Mouse (Mus musculus): ENCODE measurements around the gene Tbc1d1. TPM values are rescaled to one million over a fixed set of nuclear protein-coding genes. Genes with fewer than 3 reads are reported as not detected.
A peak's percentile ranks its signal among the peaks of the same experiment; 100 is the strongest.

Gene Tbc1d1
- polyA plus RNA-seq, 1 experiment from 2014 or later = 59.4 TPM

GRCm38 (mm10) chr5:64375851-64376250, 219.7 kb downstream of the Tbc1d1 start:
- no peak for ATAC-seq
- Histone ChIP-seq H3K36me3 (ENCODE audit: control insufficient read depth, insufficient read depth) (no peaks in the 10 kb centered on the region), H3K4me1 (replicated peaks; ENCODE audit: control insufficient read depth, insufficient read depth, low read length) (peaks cover 9% of the 10 kb centered on the region; the same call in 1 of the 2 replicates), H3K9ac (ENCODE audit: low read depth, low read length) (no peak overlapping the region), H3K4me3 (ENCODE audit: low read depth, low read length) (no peak overlapping the region), H3K9me3 (ENCODE audit: control insufficient read depth) (no peaks in the 10 kb centered on the region), H3K27me3 (replicated peaks; ENCODE audit: control insufficient read depth, insufficient read depth, low read length) (no peaks in the 10 kb centered on the region), H3K27ac (ENCODE audit: low read depth, low read length) (no peak overlapping the region), H3K4me2 (replicated peaks; ENCODE audit: low read depth) (no peak overlapping the region)
- WGBS = 58% methylated on average over 3 of the region's 3 CpGs
- no peak for TF ChIP-seq CTCF (IDR thresholded peaks at IDR 0.05; ENCODE audit: low read depth)

GRCm38 (mm10) chr5:64376466-64376865, 220.4 kb downstream of the Tbc1d1 start:
- no peaks in the 10 kb centered on the region for H3K36me3 ChIP-seq (ENCODE audit: control insufficient read depth, insufficient read depth)
- peaks cover 9% of the 10 kb centered on the region; the same call in 1 of the 2 replicates for H3K4me1 ChIP-seq (replicated peaks; ENCODE audit: control insufficient read depth, insufficient read depth, low read length)
- TF ChIP-seq CTCF (IDR thresholded peaks at IDR 0.05; ENCODE audit: low read depth) = no peak
- H3K4me3 ChIP-seq (ENCODE audit: low read depth, low read length) = no peak overlapping the region
- no peaks in the 10 kb centered on the region for H3K27me3 ChIP-seq (replicated peaks; ENCODE audit: control insufficient read depth, insufficient read depth, low read length)
- no peak overlapping the region for H3K9ac ChIP-seq (ENCODE audit: low read depth, low read length)
- 76% methylated on average over 7 of the region's 7 CpGs for WGBS
- H3K4me2 ChIP-seq (replicated peaks; ENCODE audit: low read depth) = no peak overlapping the region
- H3K27ac ChIP-seq (ENCODE audit: low read depth, low read length) = no peak overlapping the region
- H3K9me3 ChIP-seq (ENCODE audit: control insufficient read depth) = no peaks in the 10 kb centered on the region
- no peak for ATAC-seq

- H3K4me1 ChIP-seq (replicated peaks; ENCODE audit: control insufficient read depth, insufficient read depth, low read length) = peaks cover 12% of the 10 kb centered on the region; the same call in 1 of the 2 replicates
- ATAC-seq = no peak
- no peak overlapping the region for H3K27ac ChIP-seq (ENCODE audit: low read depth, low read length)
- H3K9me3 ChIP-seq (ENCODE audit: control insufficient read depth) = no peaks in the 10 kb centered on the region
- H3K4me3 ChIP-seq (ENCODE audit: low read depth, low read length) = no peak overlapping the region
- no peaks in the 10 kb centered on the region for H3K36me3 ChIP-seq (ENCODE audit: control insufficient read depth, insufficient read depth)
- WGBS = 84% methylated on average over 8 of the region's 8 CpGs
- TF ChIP-seq CTCF (IDR thresholded peaks at IDR 0.05; ENCODE audit: low read depth) = no peak
- H3K4me2 ChIP-seq (replicated peaks; ENCODE audit: low read depth) = no peak overlapping the region
- H3K9ac ChIP-seq (ENCODE audit: low read depth, low read length) = no peak overlapping the region
- H3K27me3 ChIP-seq (replicated peaks; ENCODE audit: control insufficient read depth, insufficient read depth, low read length) = no peaks in the 10 kb centered on the region
These were observed 221.6 kb downstream of the Tbc1d1 start for GRCm38 (mm10) chr5:64377705-64378104.

- Histone ChIP-seq H3K27me3 (replicated peaks; ENCODE audit: control insufficient read depth, insufficient read depth, low read length) (no peaks in the 10 kb centered on the region), H3K36me3 (ENCODE audit: control insufficient read depth, insufficient read depth) (no peaks in the 10 kb centered on the region), H3K4me1 (replicated peaks; ENCODE audit: control insufficient read depth, insufficient read depth, low read length) (peaks cover 13% of the 10 kb centered on the region; the same call in 1 of the 2 replicates), H3K9ac (ENCODE audit: low read depth, low read length) (no peak overlapping the region), H3K4me3 (ENCODE audit: low read depth, low read length) (no peak overlapping the region), H3K4me2 (replicated peaks; ENCODE audit: low read depth) (peak overlapping the region; percentile 32; the same call in 1 of the 2 replicates), H3K9me3 (ENCODE audit: control insufficient read depth) (no peaks in the 10 kb centered on the region), H3K27ac (ENCODE audit: low read depth, low read length) (peak overlapping the region; percentile 66)
- 27% methylated on average over 13 of the region's 13 CpGs for WGBS
- peak; percentile 62 for ATAC-seq
- TF ChIP-seq CTCF (IDR thresholded peaks at IDR 0.05; ENCODE audit: low read depth) = no peak
These were observed 222.6 kb downstream of the Tbc1d1 start for GRCm38 (mm10) chr5:64378591-64379275.

- no peak for TF ChIP-seq CTCF (IDR thresholded peaks at IDR 0.05; ENCODE audit: low read depth)
- Histone ChIP-seq H3K27me3 (replicated peaks; ENCODE audit: control insufficient read depth, insufficient read depth, low read length) (no peaks in the 10 kb centered on the region), H3K4me3 (ENCODE audit: low read depth, low read length) (no peak overlapping the region), H3K36me3 (ENCODE audit: control insufficient read depth, insufficient read depth) (no peaks in the 10 kb centered on the region), H3K9me3 (ENCODE audit: control insufficient read depth) (no peaks in the 10 kb centered on the region), H3K9ac (ENCODE audit: low read depth, low read length) (no peak overlapping the region), H3K4me1 (replicated peaks; ENCODE audit: control insufficient read depth, insufficient read depth, low read length) (peaks cover 8% of the 10 kb centered on the region; the same call in 1 of the 2 replicates), H3K27ac (ENCODE audit: low read depth, low read length) (no peak overlapping the region), H3K4me2 (replicated peaks; ENCODE audit: low read depth) (no peak overlapping the region)
- WGBS = 91% methylated on average over 5 of the region's 5 CpGs
- no peak for ATAC-seq
These were observed 223.7 kb downstream of the Tbc1d1 start for GRCm38 (mm10) chr5:64379829-64380228.

GRCm38 (mm10) chr5:64380698-64381375, 224.7 kb downstream of the Tbc1d1 start:
- H3K27ac ChIP-seq (ENCODE audit: low read depth, low read length) = no peak overlapping the region
- no peaks in the 10 kb centered on the region for H3K9me3 ChIP-seq (ENCODE audit: control insufficient read depth)
- no peaks in the 10 kb centered on the region for H3K36me3 ChIP-seq (ENCODE audit: control insufficient read depth, insufficient read depth)
- peaks cover 8% of the 10 kb centered on the region; the same call in 1 of the 2 replicates for H3K4me1 ChIP-seq (replicated peaks; ENCODE audit: control insufficient read depth, insufficient read depth, low read length)
- no peak overlapping the region for H3K4me2 ChIP-seq (replicated peaks; ENCODE audit: low read depth)
- H3K4me3 ChIP-seq (ENCODE audit: low read depth, low read length) = no peak overlapping the region
- WGBS = 62% methylated on average over 11 of the region's 11 CpGs
- TF ChIP-seq CTCF (IDR thresholded peaks at IDR 0.05; ENCODE audit: low read depth) = no peak
- no peak overlapping the region for H3K9ac ChIP-seq (ENCODE audit: low read depth, low read length)
- no peak for ATAC-seq
- H3K27me3 ChIP-seq (replicated peaks; ENCODE audit: control insufficient read depth, insufficient read depth, low read length) = no peaks in the 10 kb centered on the region

Data from intestine, postnatal 0 days (tissue).